Mouse (Mus musculus) thymus, adult 2 months (tissue): ENCODE measurements around the gene Lrrc31.

Experiments used
- CTCF ChIP-seq: fragments of 200-500 bp; IDR thresholded peaks from 2 replicates; pipeline ENCODE4 v1.5.1; 2012; ENCODE audit warnings: mild to moderate bottlenecking, control low read depth, low read length, moderate library complexity, borderline replicate concordance; ENCODE audit not compliant: control insufficient read depth, poor library complexity, insufficient read depth; ENCODE audit errors: extremely low read depth
- POLR2A ChIP-seq: fragments of 200-500 bp; IDR thresholded peaks from 2 replicates; pipeline ENCODE4 v1.6.1; 2012; ENCODE audit warnings: mild to moderate bottlenecking, low read length, control low read depth, moderate library complexity; ENCODE audit not compliant: control insufficient read depth, poor library complexity, insufficient read depth; ENCODE audit errors: extremely low read depth

GRCm38 (mm10) chr3:30741306-30741705 lies 41.7 kb upstream of the Lrrc31 start:
- TF ChIP-seq CTCF = no peak
- TF ChIP-seq POLR2A = no peak
